Mouse (Mus musculus) heart, embryonic 16.5 days (tissue): ENCODE measurements around the gene Adamts5. TPM values are rescaled to one million over a fixed set of nuclear protein-coding genes. Genes with fewer than 3 reads are reported as not detected.
A peak's percentile ranks its signal among the peaks of the same experiment; 100 is the strongest.

ENCODE experiments used
- ATAC-seq: fragments of 200-750 bp; cut with Nextera tagmentation; replicated peaks from 2 replicates; pipeline ENCODE4 v1.8.0; 2017; ENCODE audit warnings: moderate number of reproducible peaks; ENCODE audit not compliant: insufficient read depth, low FRiP score; ENCODE audit errors: extremely low read depth
- H3K27ac ChIP-seq: fragments of 300-500 bp; sonication (generic); 2 replicates; pipeline ENCODE4 v1.5.1; 2014; ENCODE audit warnings: mild to moderate bottlenecking, low read length, control low read depth, moderate library complexity
- H3K27me3 ChIP-seq: fragments of 300-500 bp; sonication (generic); 2 replicates; pipeline ENCODE4 v1.6.1; 2014; ENCODE audit warnings: low read length, mixed read lengths; ENCODE audit not compliant: control insufficient read depth, insufficient read depth
- H3K36me3 ChIP-seq: fragments of 300-500 bp; sonication (generic); 2 replicates; pipeline ENCODE4 v1.6.1; 2014; ENCODE audit not compliant: control insufficient read depth, insufficient read depth
- H3K4me1 ChIP-seq: fragments of 300-500 bp; sonication (generic); 2 replicates; pipeline ENCODE4 v1.6.1; 2014; ENCODE audit warnings: low read length, mixed read lengths; ENCODE audit not compliant: control insufficient read depth, insufficient read depth
- H3K4me2 ChIP-seq: fragments of 300-500 bp; sonication (generic); 2 replicates; pipeline ENCODE4 v1.6.1; 2014; ENCODE audit warnings: low read depth, mild to moderate bottlenecking, control low read depth, low read length
- H3K4me3 ChIP-seq: fragments of 300-500 bp; sonication (generic); 2 replicates; pipeline ENCODE4 v1.5.1; 2014; ENCODE audit warnings: mild to moderate bottlenecking, control low read depth, low read length
- H3K9ac ChIP-seq: fragments of 300-500 bp; sonication (generic); 2 replicates; pipeline ENCODE4 v1.6.1; 2014; ENCODE audit warnings: low read length, control low read depth
- H3K9me3 ChIP-seq: fragments of 300-500 bp; sonication (generic); replicated peaks from 2 replicates; pipeline ENCODE4 v1.6.1; 2016; ENCODE audit warnings: low read length; ENCODE audit not compliant: control insufficient read depth
- WGBS: fragments of 180-500 bp; shearing (Covaris S2); extraction: QIAGEN DNeasy Blood & Tissue Kit; methylation state at CpG from one replicate; pipeline ENCODE4 v1.1.7; 2014; 5-methylcytosine and 5-hydroxymethylcytosine counted together
- polyA plus RNA-seq: library from polyadenylated mRNA; unstranded; fragments of >200 nt; fragmentation: Nextera tagmentation; extraction: Ambion mirVana; gene quantifications from 2 replicates; pipeline ENCODE4 v1.2.1, GENCODE M21; 2015

Gene Adamts5
- polyA plus RNA-seq, 1 experiment from 2014 or later, result 3.5 TPM

- Histone ChIP-seq H3K36me3 (no peaks in the 10 kb centered on the region), H3K4me1 (peaks cover 9% of the 10 kb centered on the region), H3K27ac (peak overlapping the region; percentile 16; the same call in 1 of the 2 replicates), H3K4me3 (peak overlapping the region; percentile 69), H3K9me3 (no peaks in the 10 kb centered on the region), H3K9ac (no peak overlapping the region), H3K27me3 (no peaks in the 10 kb centered on the region), H3K4me2 (peak overlapping the region; percentile 96)
- no peak for ATAC-seq
- 64% methylated on average over 10 of the region's 10 CpGs for WGBS
Observed at GRCm38 (mm10) chr16:85898816-85899215, 2.8 kb downstream of the Adamts5 start.

DNA sequence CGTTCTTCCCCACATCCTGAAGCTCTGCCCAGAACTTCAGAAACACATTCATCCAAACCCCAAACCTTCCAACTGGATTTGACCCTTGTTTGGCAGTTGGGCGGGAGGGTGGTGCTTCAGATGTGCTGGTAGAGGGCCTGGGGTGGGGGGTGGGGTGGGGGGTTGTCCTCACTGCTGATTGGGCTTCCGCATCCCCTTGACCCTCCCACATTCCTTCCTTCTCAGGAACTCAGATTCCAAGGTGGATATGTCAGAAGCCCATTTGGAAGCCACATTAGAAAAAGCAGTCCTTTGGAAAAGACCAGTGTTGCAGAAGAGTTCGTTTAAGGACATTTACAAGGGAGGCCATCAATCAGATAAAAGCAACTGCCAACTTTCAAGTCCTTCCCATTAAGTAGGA is 3.2 kb downstream of the Adamts5 start:
- 62% methylated on average over 4 of the region's 4 CpGs for WGBS
- Histone ChIP-seq H3K4me2 (peak overlapping the region; percentile 96), H3K36me3 (no peaks in the 10 kb centered on the region), H3K9ac (no peak overlapping the region), H3K4me1 (peaks cover 9% of the 10 kb centered on the region), H3K27ac (peak overlapping the region; percentile 16; the same call in 1 of the 2 replicates), H3K27me3 (no peaks in the 10 kb centered on the region), H3K4me3 (peak overlapping the region; percentile 69), H3K9me3 (no peaks in the 10 kb centered on the region)
- no peak for ATAC-seq

DNA sequence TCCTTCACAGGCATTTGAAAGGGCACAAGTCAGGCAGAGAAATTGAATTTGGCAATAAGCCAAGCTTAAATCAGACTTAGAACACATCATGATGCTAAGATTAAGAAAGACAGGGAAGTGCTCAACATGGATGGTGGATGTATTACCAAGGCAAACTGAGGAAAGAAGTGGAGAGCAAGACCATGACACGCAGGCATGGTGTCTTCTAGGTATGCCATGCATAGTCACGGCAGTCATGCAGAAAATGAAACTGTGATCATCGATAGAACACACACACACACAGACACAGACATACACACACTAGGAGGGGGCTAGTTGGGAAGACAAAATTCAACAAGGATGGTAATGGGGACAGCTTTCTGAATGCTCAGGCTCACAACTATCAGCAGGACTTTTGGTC is 3.8 kb downstream of the Adamts5 start:
- Histone ChIP-seq H3K36me3 (no peaks in the 10 kb centered on the region), H3K27me3 (no peaks in the 10 kb centered on the region), H3K4me2 (peak overlapping the region; percentile 96), H3K9me3 (no peaks in the 10 kb centered on the region), H3K9ac (no peak overlapping the region), H3K4me1 (peaks cover 9% of the 10 kb centered on the region), H3K4me3 (peak overlapping the region; percentile 22), H3K27ac (no peak overlapping the region)
- ATAC-seq, result no peak
- WGBS, result 87% methylated on average over 3 of the region's 3 CpGs

DNA sequence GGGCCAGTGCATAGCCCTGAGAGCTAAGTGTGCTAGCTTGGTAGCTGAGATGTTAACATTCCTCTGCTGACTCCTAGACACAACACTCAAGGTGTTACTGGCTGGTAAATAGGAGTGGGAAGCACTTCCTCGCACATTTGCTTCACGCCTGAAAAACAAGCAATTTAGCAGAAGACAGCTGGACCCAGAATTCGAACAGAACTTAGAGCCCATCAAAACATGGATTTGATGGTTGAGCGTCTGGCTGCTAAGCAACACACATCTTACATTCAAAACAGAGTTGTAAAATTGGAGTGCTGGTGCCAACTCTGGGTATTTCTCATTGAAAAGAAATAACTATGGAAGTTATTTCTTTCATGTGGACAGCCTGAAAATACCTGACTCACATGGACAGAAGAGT is 5.7 kb downstream of the Adamts5 start:
- Histone ChIP-seq H3K9me3 (no peaks in the 10 kb centered on the region), H3K4me3 (no peak overlapping the region), H3K36me3 (no peaks in the 10 kb centered on the region), H3K27me3 (no peaks in the 10 kb centered on the region), H3K9ac (no peak overlapping the region), H3K4me1 (peaks cover 9% of the 10 kb centered on the region), H3K27ac (no peak overlapping the region), H3K4me2 (no peak overlapping the region)
- WGBS, result 83% methylated on average over 4 of the region's 4 CpGs
- ATAC-seq, result no peak

GRCm38 (mm10) chr16:85889778-85890177 is 11.8 kb downstream of the Adamts5 start:
- no peaks in the 10 kb centered on the region for H3K27me3 ChIP-seq
- ATAC-seq, result no peak
- no peaks in the 10 kb centered on the region for H3K9me3 ChIP-seq
- no peak overlapping the region for H3K27ac ChIP-seq
- H3K36me3 ChIP-seq, result no peaks in the 10 kb centered on the region
- 55% methylated on average over 5 of the region's 5 CpGs for WGBS
- no peaks in the 10 kb centered on the region for H3K4me1 ChIP-seq
- no peak overlapping the region for H3K4me3 ChIP-seq
- H3K9ac ChIP-seq, result no peak overlapping the region
- H3K4me2 ChIP-seq, result no peak overlapping the region

DNA sequence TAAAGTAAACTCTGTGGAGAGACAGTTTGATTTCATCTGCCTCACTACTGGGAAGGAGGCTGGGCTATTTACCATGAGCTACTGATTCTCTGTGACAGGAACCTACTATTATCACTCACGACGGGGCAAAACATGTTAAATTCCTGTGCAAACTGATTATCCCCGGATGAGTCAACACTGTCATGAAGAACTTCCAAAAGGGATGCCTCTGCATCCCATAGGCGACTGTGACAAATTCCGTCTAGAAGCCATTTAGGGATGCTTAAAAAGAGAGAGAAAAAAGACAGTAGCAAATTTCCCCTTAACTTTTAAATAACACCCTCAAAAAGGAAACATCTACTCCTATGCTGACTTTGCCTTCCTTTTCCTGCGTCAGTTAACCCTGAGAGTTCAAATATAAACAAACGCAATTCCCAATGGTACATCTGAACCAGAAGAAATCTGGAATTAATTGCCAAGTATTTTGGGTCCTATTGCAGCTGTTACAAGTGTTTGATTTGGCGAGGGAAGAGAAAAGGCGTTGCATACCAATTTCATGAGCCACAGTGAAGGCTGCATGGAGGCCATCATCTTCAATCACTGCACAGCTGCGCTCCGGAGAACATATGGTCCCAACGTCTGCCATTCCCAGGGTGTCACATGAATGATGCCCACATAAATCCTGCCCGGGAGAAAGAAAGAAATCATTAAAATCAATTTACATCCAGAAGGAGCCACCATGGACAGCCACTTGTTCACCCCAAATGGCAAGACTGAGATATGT is 14.2 kb downstream of the Adamts5 start:
- 69% methylated on average over 13 of the region's 13 CpGs for WGBS
- ATAC-seq, result no peak
- Histone ChIP-seq H3K27me3 (no peaks in the 10 kb centered on the region), H3K9ac (no peak overlapping the region), H3K36me3 (no peaks in the 10 kb centered on the region), H3K4me1 (no peaks in the 10 kb centered on the region), H3K4me2 (no peak overlapping the region), H3K27ac (no peak overlapping the region), H3K9me3 (no peaks in the 10 kb centered on the region), H3K4me3 (no peak overlapping the region)

- H3K27me3 ChIP-seq, result no peaks in the 10 kb centered on the region
- H3K4me2 ChIP-seq, result no peak overlapping the region
- no peak for ATAC-seq
- no peaks in the 10 kb centered on the region for H3K9me3 ChIP-seq
- whole genome bisulfite sequencing, result 78% methylated on average over 7 of the region's 7 CpGs
- no peak overlapping the region for H3K27ac ChIP-seq
- H3K9ac ChIP-seq, result no peak overlapping the region
- H3K36me3 ChIP-seq, result no peaks in the 10 kb centered on the region
- peaks cover 3% of the 10 kb centered on the region for H3K4me1 ChIP-seq
- H3K4me3 ChIP-seq, result no peak overlapping the region
Observed at GRCm38 (mm10) chr16:85879075-85879474, 22.6 kb downstream of the Adamts5 start.

GRCm38 (mm10) chr16:85874141-85874540 is 27.5 kb downstream of the Adamts5 start:
- WGBS, result 47% methylated on average over 3 of the region's 3 CpGs
- H3K36me3 ChIP-seq, result no peaks in the 10 kb centered on the region
- H3K9me3 ChIP-seq, result no peaks in the 10 kb centered on the region
- no peak overlapping the region for H3K4me2 ChIP-seq
- no peak overlapping the region for H3K27ac ChIP-seq
- no peak overlapping the region for H3K9ac ChIP-seq
- no peaks in the 10 kb centered on the region for H3K27me3 ChIP-seq
- peaks cover 5% of the 10 kb centered on the region for H3K4me1 ChIP-seq
- H3K4me3 ChIP-seq, result no peak overlapping the region
- no peak for ATAC-seq

DNA sequence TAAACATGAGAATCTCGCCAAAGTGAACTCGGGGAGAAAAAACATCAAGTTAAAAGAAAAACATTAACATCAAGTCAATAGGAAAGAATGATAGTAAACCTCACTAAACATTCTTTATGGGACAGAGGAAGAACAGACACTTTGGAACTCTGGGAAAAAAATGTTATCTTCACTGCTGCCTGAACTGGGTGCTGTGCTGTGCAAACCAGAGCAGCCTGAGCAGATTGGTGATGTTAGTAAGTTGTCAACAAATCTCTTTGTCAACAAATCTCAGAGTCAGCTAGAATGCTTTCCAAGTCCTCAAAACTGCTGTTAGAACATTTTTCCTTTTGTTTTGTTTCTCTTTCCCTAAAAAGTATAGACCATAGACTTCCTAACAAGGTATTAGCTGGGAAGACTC is 29.7 kb downstream of the Adamts5 start:
- H3K36me3 ChIP-seq, result no peaks in the 10 kb centered on the region
- WGBS, result 44% methylated on average over 2 of the region's 2 CpGs
- H3K9me3 ChIP-seq, result no peaks in the 10 kb centered on the region
- no peak overlapping the region for H3K4me2 ChIP-seq
- H3K4me1 ChIP-seq, result peaks cover 5% of the 10 kb centered on the region
- no peaks in the 10 kb centered on the region for H3K27me3 ChIP-seq
- peak overlapping the region; percentile 39; the same call in 1 of the 2 replicates for H3K27ac ChIP-seq
- no peak overlapping the region for H3K9ac ChIP-seq
- H3K4me3 ChIP-seq, result no peak overlapping the region
- no peak for ATAC-seq
